Mouse (Mus musculus) liver, postnatal 0 days (tissue): ENCODE data around the gene Olfr54. TPM values are rescaled to one million over a fixed set of nuclear protein-coding genes. Genes with fewer than 3 reads are reported as not detected.
"Not testable (repeated sequence)": the region's sequence is repeated elsewhere in the genome, so short reads cannot be mapped to it uniquely, and the experiment has no call there.

Experiments used
- ATAC-seq: fragments of 200-750 bp; cut with Nextera tagmentation; 2 replicates; pipeline ENCODE4 v1.8.0; 2017; ENCODE audit warnings: mild to moderate bottlenecking, moderate library complexity
- DNase-seq: peaks from one replicate; pipeline ENCODE4 v3.0.0-alpha.2; 2016
- H3K27ac ChIP-seq: fragments of 300-500 bp; sonication (generic); 2 replicates; pipeline ENCODE4 v1.5.1; 2014; ENCODE audit warnings: antibody characterized with exemption, moderate library complexity, mild to moderate bottlenecking, low read depth
- H3K27me3 ChIP-seq: fragments of 300-500 bp; sonication (generic); 2 replicates; pipeline ENCODE4 v1.6.1; 2014; ENCODE audit warnings: low read length, control low read depth, mixed read lengths; ENCODE audit not compliant: insufficient read depth
- H3K36me3 ChIP-seq: fragments of 300-500 bp; sonication (generic); replicated peaks from 2 replicates; pipeline ENCODE4 v1.6.1; 2014; ENCODE audit warnings: mild to moderate bottlenecking, control low read depth, low read length, moderate library complexity, mixed read lengths; ENCODE audit not compliant: insufficient read depth
- H3K4me1 ChIP-seq: fragments of 300-500 bp; sonication (generic); 2 replicates; pipeline ENCODE4 v1.6.1; 2014; ENCODE audit warnings: antibody characterized with exemption, mild to moderate bottlenecking, control low read depth; ENCODE audit not compliant: insufficient read depth
- H3K4me2 ChIP-seq: fragments of 300-500 bp; sonication (generic); 2 replicates; pipeline ENCODE4 v1.6.1; 2014; ENCODE audit warnings: low read depth, mild to moderate bottlenecking, low read length, moderate library complexity, mixed read lengths
- H3K4me3 ChIP-seq: fragments of 300-500 bp; sonication (generic); 2 replicates; pipeline ENCODE4 v1.5.1; 2014; ENCODE audit warnings: low read depth, low read length
- H3K9ac ChIP-seq: fragments of 300-500 bp; sonication (generic); replicated peaks from 2 replicates; pipeline ENCODE4 v1.6.1; 2014; ENCODE audit warnings: mild to moderate bottlenecking, moderate library complexity
- H3K9me3 ChIP-seq: fragments of 300-500 bp; sonication (generic); 2 replicates; pipeline ENCODE4 v1.6.1; 2016; ENCODE audit warnings: mild to moderate bottlenecking, control low read depth, low read length, mixed read lengths
- CTCF ChIP-seq: sonication (generic); IDR thresholded peaks from 2 replicates; pipeline ENCODE4 v1.5.1; 2016; ENCODE audit warnings: antibody characterized with exemption, low read depth
- EP300 ChIP-seq: IDR thresholded peaks from 2 replicates; pipeline ENCODE4 v1.6.1; 2016; ENCODE audit warnings: antibody characterized with exemption, low read depth, mild to moderate bottlenecking
- WGBS: fragments of 180-500 bp; shearing (Covaris S2); extraction: QIAGEN DNeasy Blood & Tissue Kit; methylation state at CpG from one replicate; pipeline ENCODE4 v1.1.7; 2014; ENCODE audit not compliant: insufficient replicate concordance; 5-methylcytosine and 5-hydroxymethylcytosine counted together
- polyA plus RNA-seq: library from polyadenylated mRNA; unstranded; fragments of >200 nt; fragmentation: Nextera tagmentation; extraction: Ambion mirVana; gene quantifications from 2 replicates; pipeline ENCODE4 v1.2.1, GENCODE M21; 2015

Olfr54 gene
- polyA plus RNA-seq, 1 experiment from 2014 or later: not detected

DNA sequence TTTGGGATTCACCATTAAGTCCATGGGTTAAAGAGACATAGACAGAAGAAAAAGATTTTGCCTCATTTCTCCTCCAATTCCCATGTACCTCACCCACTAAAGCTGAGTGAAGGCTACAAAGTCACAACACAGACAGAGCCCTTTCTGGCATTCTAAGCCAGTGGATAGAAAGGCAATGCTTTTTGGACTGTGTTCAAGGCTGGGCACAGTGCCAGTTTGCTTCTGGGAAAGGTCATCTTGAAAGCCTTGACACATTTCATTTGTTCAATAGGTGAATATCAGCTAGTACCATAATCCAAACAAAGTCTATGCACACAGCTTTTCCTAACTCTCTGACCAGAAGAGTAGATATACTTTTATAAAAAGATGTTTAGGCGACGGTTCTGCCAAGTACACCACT is 21.9 kb downstream of the Olfr54 start:
- WGBS: 75% methylated on average over 2 of the region's 2 CpGs
- DNase-seq (peak; percentile 50), ATAC-seq (no peak)

DNA sequence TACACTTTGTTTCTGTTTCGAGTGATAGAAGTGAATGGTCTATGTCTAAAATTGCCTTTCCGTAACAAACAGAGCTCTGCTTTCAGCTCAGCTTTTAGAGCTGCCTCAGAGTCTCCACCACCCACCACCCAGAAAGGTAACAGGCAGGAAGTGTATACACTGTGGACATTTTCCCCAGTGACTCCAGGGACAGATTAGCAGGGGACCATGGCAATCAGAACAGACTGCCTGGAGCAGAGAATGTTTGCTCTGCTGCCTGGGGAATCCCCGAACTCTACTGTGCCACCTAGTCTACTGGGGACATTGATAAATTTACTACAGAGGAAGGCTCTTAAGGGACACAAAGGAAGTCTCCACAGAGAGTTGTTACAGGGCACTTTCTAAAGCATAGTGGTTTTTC is 30.7 kb downstream of the Olfr54 start:
- not testable (repeated sequence) for H3K27ac ChIP-seq, H3K4me3 ChIP-seq, ATAC-seq, H3K4me2 ChIP-seq, DNase-seq, H3K9ac ChIP-seq, H3K27me3 ChIP-seq, H3K4me1 ChIP-seq, H3K9me3 ChIP-seq, H3K36me3 ChIP-seq
- WGBS: 45% methylated on average over 3 of the region's 3 CpGs

More for the DNA sequence above, 21.9 kb downstream of the Olfr54 start:
- H3K27me3 ChIP-seq: no peaks in the 10 kb centered on the region
- no peak overlapping the region for H3K27ac ChIP-seq
- no peaks in the 10 kb centered on the region for H3K36me3 ChIP-seq
- H3K4me2 ChIP-seq: no peak overlapping the region
- no peak for TF ChIP-seq CTCF
- no peak for TF ChIP-seq EP300
- no peaks in the 10 kb centered on the region for H3K4me1 ChIP-seq
- H3K9me3 ChIP-seq: no peaks in the 10 kb centered on the region
- no peak overlapping the region for H3K9ac ChIP-seq
- no peak overlapping the region for H3K4me3 ChIP-seq

DNA sequence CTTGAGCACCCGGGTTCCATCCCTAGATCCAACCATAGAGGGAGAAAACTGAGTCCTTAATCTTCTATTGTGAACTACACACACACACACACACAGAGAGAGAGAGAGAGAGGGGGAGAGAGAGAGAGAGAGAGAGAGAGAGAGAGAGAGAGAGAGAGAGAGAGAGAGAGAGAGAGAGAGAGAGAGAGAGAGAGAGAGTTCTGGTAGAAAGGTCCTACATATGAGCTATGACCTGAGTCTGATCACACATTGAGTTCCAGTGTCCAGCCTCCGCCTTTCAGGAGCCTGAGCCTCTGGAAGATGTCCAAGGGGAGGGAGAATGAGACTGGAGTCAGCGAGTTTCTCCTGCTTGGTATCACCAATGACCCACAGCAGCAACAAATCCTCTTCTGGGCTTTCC is 33.8 kb downstream of the Olfr54 start, which contains the start of gene Olfr1375:
Gene Olfr1375 (plus strand): TSS at position 301 of the 400 bp plus-strand sequence.
- not testable (repeated sequence) for H3K4me2 ChIP-seq, ATAC-seq, DNase-seq, H3K36me3 ChIP-seq, H3K27ac ChIP-seq, H3K4me1 ChIP-seq, H3K4me3 ChIP-seq, H3K9ac ChIP-seq, H3K9me3 ChIP-seq, H3K27me3 ChIP-seq
- 70% methylated on average over 3 of the region's 3 CpGs for WGBS

DNA sequence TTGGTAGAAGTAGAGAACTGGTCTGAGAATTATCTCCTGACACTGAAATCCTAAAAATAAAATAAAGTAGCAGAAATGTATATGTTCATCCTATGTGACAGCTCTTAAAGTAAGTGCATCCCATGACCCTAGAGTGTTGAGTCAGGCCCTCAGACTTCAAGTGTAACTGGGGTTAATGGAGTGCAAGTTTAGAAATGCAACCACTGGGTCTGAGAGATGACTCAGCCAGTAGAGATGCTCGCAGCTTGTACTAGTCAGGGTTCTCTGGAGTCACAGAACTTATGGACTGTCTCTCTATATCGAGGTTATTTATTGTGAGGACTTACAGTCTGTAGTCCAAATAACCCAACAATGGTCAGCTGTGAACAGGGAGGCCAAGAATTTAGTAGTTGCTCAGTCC is 37.6 kb downstream of the Olfr54 start:
- H3K9me3 ChIP-seq: no peaks in the 10 kb centered on the region
- ATAC-seq (no peak), DNase-seq (no peak)
- no peaks in the 10 kb centered on the region for H3K36me3 ChIP-seq
- TF ChIP-seq CTCF (no peak), EP300 (no peak)
- no peak overlapping the region for H3K9ac ChIP-seq
- H3K4me3 ChIP-seq: no peak overlapping the region
- 54% methylated on average over 2 of the region's 2 CpGs for WGBS
- H3K4me2 ChIP-seq: no peak overlapping the region
- no peaks in the 10 kb centered on the region for H3K4me1 ChIP-seq
- H3K27me3 ChIP-seq: no peaks in the 10 kb centered on the region
- H3K27ac ChIP-seq: no peak overlapping the region

DNA sequence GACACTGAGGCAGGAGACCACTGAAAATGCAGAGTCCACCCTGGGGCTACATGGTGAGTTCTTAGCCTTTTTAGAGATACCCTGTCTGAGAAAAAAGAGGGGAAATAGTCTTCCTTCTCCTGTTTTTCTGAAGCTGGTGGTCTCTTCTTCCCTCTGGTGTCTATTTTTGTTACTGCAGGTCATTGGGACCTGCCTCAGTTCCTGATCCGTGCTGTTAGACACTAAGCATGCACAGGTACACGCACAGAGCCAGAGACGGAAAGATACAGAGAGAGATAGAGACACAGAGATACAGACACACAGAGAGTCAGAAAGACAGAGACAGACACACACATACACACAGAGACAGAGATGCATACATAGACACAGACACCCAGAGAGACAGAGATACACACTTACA is 39.2 kb downstream of the Olfr54 start:
- ATAC-seq (no peak), DNase-seq (no peak)
- Histone ChIP-seq H3K4me3 (no peak overlapping the region), H3K9me3 (no peaks in the 10 kb centered on the region), H3K27ac (no peak overlapping the region), H3K9ac (no peak overlapping the region), H3K27me3 (no peaks in the 10 kb centered on the region), H3K36me3 (no peaks in the 10 kb centered on the region), H3K4me1 (no peaks in the 10 kb centered on the region), H3K4me2 (no peak overlapping the region)
- peak; percentile 52 for TF ChIP-seq CTCF
- no peak for TF ChIP-seq EP300
- 37% methylated on average over 3 of the region's 3 CpGs for WGBS

DNA sequence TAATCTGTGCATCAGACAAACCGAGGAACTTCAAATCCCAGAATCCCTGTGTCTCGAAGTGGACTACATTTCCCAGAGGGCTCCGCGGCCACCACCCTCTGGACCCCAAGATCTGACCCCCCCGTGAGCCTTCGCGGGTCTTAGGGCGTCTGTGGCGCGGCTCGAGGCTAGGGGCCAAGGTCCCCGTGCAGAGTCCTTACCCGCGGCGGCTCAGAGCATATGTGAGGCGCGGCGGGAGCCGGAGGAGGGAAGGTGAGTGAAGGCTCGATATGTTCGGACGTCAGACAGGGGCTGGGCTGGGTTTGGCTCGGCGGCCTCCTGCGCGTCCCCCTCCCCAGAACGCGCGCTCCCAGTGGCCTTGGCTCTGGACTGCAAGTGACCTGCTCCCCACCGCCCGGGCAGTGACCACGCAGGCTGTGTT is 45.1 kb downstream of the Olfr54 start, which contains the start of gene Zfp354a:
Gene Zfp354a (plus strand): TSS at position 107 of the 421 bp plus-strand sequence.
- Histone ChIP-seq H3K4me1 (no peaks in the 10 kb centered on the region), H3K27me3 (no peaks in the 10 kb centered on the region), H3K36me3 (no peaks in the 10 kb centered on the region), H3K27ac (no peak within 1 kb of the TSS), H3K9ac (peak within 1 kb of the TSS; percentile 62), H3K4me2 (peak within 1 kb of the TSS; percentile 76), H3K9me3 (no peaks in the 10 kb centered on the region), H3K4me3 (peak within 1 kb of the TSS; percentile 71)
- ATAC-seq (peak; percentile 85), DNase-seq (peak; percentile 72)
- under 1% methylated on average over 25 of the region's 32 CpGs for WGBS
- TF ChIP-seq EP300 (no peak), CTCF (no peak)

DNA sequence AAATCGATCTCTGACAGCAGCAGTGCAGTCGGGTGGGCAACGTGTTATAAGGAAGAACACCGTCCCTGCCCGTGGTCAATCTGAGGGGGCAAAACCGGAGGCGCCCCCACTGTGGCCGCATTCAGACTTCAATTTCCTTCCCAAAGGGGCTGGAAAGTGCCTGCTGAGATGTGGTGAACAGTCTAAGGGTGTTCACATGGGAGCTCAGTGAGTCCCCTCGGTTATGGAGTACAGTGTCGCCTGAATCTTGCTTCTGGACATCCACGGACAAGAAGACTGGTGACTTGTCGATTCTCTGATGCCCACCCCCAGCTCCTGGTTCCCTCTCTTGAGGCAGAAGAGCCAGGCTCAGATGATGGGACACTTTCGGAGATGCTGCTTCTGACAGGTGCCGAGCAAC is 45.6 kb downstream of the Olfr54 start:
- peak overlapping the region; percentile 76 for H3K4me2 ChIP-seq
- H3K27me3 ChIP-seq: no peaks in the 10 kb centered on the region
- ATAC-seq: peak; percentile 29; the same call in 1 of the 2 replicates
- peak overlapping the region; percentile 62 for H3K9ac ChIP-seq
- peak overlapping the region; percentile 71 for H3K4me3 ChIP-seq
- DNase-seq: no peak
- no peaks in the 10 kb centered on the region for H3K36me3 ChIP-seq
- no peak for TF ChIP-seq EP300
- TF ChIP-seq CTCF: no peak
- H3K9me3 ChIP-seq: no peaks in the 10 kb centered on the region
- H3K4me1 ChIP-seq: no peaks in the 10 kb centered on the region
- WGBS: 16% methylated on average over 14 of the region's 14 CpGs
- H3K27ac ChIP-seq: no peak overlapping the region
